Mouse (Mus musculus): ENCODE results near the gene Gprc6a. TPM values are rescaled to one million over a fixed set of nuclear protein-coding genes. Genes with fewer than 3 reads are reported as not detected.

Gprc6a gene
- polyA plus RNA-seq, 2 experiments, result not detected

DNA sequence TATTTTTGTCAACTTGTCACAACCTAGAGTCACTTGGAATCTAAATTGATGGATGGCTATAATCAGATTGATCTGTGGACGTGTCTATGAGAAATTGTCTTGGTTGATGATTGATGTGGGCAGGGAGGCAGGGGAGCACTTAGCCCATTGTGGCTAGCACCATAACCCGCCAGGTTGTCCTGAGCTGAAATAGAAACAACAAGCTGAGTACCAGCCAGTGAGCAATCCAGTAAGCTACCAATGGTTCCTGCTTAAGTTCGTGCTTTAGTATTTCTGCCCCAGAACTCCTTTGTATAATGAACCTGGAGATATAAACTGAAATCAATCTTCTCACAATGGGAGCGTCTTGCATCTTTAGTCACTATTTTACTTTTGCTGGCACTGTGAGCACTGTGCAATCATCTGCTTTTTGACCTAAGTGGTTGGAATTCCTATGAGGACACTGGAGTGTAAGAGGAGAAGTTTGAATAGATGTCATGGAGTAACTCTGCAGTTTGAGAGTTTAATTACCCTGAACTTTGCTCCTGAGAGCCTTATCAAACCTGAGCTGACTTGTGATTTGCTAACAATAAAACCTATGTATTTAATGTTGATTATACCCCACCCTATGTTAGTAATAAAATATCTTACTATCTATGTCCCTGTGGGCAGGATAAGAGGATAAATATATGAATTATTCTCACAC, 21.4 kb downstream of the Gprc6a start:
- Histone ChIP-seq H3K27ac (no peak overlapping the region), H3K4me3 (ENCODE audit: insufficient read depth in 1 of 2, low read depth in 2 of 2, low read length in 2 of 2) (no peak overlapping the region), H3K9me3 (ENCODE audit: control insufficient read depth, low read length) (no peaks in the 10 kb centered on the region), H3K9ac (replicated peaks) (no peak overlapping the region), H3K4me1 (replicated peaks; ENCODE audit: control insufficient read depth in 2 of 2, insufficient read depth in 2 of 2, low read length in 1 of 2) (no peaks in the 10 kb centered on the region), H3K4me2 (ENCODE audit: low read depth) (no peak overlapping the region), H3K27me3 (ENCODE audit: control insufficient read depth, insufficient read depth, low read length) (no peaks in the 10 kb centered on the region), H3K36me3 (replicated peaks; ENCODE audit: control insufficient read depth, insufficient read depth, low read depth) (no peaks in the 10 kb centered on the region)
- WGBS (ENCODE audit: insufficient replicate concordance), result 40% methylated on average over 4 of the region's 4 CpGs
- ATAC-seq (ENCODE audit: insufficient read depth), result no peak
- DNase-seq (ENCODE audit: low read depth in 3 of 3, low spot score in 3 of 3), result no peak
- TF ChIP-seq CTCF (IDR thresholded peaks at IDR 0.05; ENCODE audit: low read depth), result no peak
- TF ChIP-seq EP300 (IDR thresholded peaks at IDR 0.05; ENCODE audit: low read depth), result no peak

- no peak overlapping the region for H3K27ac ChIP-seq
- no peaks in the 10 kb centered on the region for H3K36me3 ChIP-seq (replicated peaks; ENCODE audit: control insufficient read depth, insufficient read depth, low read depth)
- TF ChIP-seq EP300 (IDR thresholded peaks at IDR 0.05; ENCODE audit: low read depth) (no peak), CTCF (IDR thresholded peaks at IDR 0.05; ENCODE audit: low read depth) (no peak)
- 55% methylated on average over 9 of the region's 9 CpGs for WGBS (ENCODE audit: insufficient replicate concordance)
- ATAC-seq (ENCODE audit: insufficient read depth) (no peak), DNase-seq (ENCODE audit: low read depth in 3 of 3, low spot score in 3 of 3) (no peak)
- no peak overlapping the region for H3K9ac ChIP-seq (replicated peaks)
- H3K4me1 ChIP-seq (replicated peaks; ENCODE audit: control insufficient read depth in 2 of 2, insufficient read depth in 2 of 2, low read length in 1 of 2), result no peaks in the 10 kb centered on the region
- H3K9me3 ChIP-seq (ENCODE audit: control insufficient read depth, low read length), result no peaks in the 10 kb centered on the region
- no peaks in the 10 kb centered on the region for H3K27me3 ChIP-seq (ENCODE audit: control insufficient read depth, insufficient read depth, low read length)
- H3K4me2 ChIP-seq (ENCODE audit: low read depth), result no peak overlapping the region
- no peak overlapping the region for H3K4me3 ChIP-seq (ENCODE audit: insufficient read depth in 1 of 2, low read depth in 2 of 2, low read length in 2 of 2)
Observed at GRCm38 (mm10) chr10:51596928-51597635, 34.2 kb downstream of the Gprc6a start.

DNA sequence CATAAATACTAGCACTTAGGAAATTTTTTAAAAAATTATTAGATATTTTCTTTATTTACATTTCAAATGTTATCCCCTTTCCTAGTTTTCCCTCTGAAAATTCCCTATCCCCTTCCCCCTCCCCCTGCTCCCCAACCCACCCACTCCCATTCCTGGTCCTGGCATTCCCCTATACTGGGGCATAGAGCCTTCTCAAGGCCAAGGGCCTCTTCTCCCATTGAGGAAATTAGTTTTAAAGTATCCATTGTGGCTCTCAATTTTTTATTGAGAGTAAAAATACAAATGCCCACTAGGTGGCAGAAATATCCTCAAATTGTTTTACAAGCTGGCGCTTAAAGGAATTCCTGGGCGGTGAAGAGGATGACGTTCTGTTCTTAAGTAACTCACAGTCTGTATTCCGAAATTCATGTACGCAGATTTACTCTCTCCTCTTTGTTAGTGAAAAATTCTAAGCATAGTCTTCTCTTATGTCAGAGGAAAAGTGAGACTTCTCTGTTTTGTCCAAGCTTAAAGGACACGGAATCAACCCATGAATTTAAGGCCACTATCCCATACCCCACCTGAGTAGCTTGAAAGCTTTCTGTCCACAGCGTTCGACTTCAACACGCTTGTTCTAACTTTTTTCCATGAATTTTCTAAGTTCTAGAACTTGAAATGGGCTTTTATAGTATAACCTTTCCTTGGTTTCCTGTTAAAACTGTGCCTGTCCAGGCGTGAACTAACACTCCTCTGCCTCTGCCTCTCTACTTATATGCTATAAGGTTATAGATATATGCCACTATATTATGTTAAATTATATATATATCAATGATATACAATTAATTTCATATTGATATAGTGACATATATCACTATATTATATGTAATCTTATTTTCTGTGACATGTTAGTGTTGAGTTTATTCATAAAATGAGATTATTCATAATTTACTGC, 36.0 kb downstream of the Gprc6a start:
- Histone ChIP-seq H3K9ac (replicated peaks) (no peak overlapping the region), H3K4me3 (ENCODE audit: insufficient read depth in 1 of 2, low read depth in 2 of 2, low read length in 2 of 2) (no peak overlapping the region), H3K36me3 (replicated peaks; ENCODE audit: control insufficient read depth, insufficient read depth, low read depth) (no peaks in the 10 kb centered on the region), H3K4me1 (replicated peaks; ENCODE audit: control insufficient read depth in 2 of 2, insufficient read depth in 2 of 2, low read length in 1 of 2) (no peaks in the 10 kb centered on the region), H3K9me3 (ENCODE audit: control insufficient read depth, low read length) (no peaks in the 10 kb centered on the region), H3K4me2 (ENCODE audit: low read depth) (no peak overlapping the region), H3K27me3 (ENCODE audit: control insufficient read depth, insufficient read depth, low read length) (no peaks in the 10 kb centered on the region; the same call in none of the 2 replicates), H3K27ac (no peak overlapping the region)
- WGBS (ENCODE audit: insufficient replicate concordance), result 30% methylated on average over 10 of the region's 10 CpGs
- DNase-seq (ENCODE audit: low read depth in 3 of 3, low spot score in 3 of 3) (peak in 2 of 3 experiments; percentile 4 to 13), ATAC-seq (ENCODE audit: insufficient read depth) (no peak)
- TF ChIP-seq EP300 (IDR thresholded peaks at IDR 0.05; ENCODE audit: low read depth) (no peak), CTCF (IDR thresholded peaks at IDR 0.05; ENCODE audit: low read depth) (peak; percentile 22; the same call in 1 of the 2 replicates)

DNA sequence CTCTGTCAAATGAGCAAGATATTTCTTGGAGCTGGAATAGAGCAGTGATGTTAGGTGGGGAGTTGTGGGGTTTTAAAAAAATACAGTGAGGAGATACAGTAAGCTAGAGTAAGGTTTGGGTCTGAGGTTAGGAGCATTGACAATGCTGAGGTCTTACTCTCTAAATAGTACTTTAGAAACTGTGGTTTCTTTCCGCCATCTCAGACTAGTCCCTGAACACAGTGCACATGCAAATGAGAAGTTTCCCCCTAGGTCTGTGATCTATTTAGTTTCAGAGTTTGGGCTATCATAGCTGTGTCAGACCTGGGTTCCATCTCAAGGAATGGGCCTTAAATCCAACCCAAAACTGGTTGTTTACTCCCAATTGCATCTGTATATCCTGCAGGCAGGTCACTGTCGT, 39.7 kb downstream of the Gprc6a start:
- Histone ChIP-seq H3K27me3 (ENCODE audit: control insufficient read depth, insufficient read depth, low read length) (no peaks in the 10 kb centered on the region; the same call in none of the 2 replicates), H3K27ac (no peak overlapping the region), H3K4me2 (ENCODE audit: low read depth) (no peak overlapping the region), H3K9me3 (ENCODE audit: control insufficient read depth, low read length) (no peaks in the 10 kb centered on the region), H3K4me3 (ENCODE audit: insufficient read depth in 1 of 2, low read depth in 2 of 2, low read length in 2 of 2) (no peak overlapping the region), H3K9ac (replicated peaks) (no peak overlapping the region), H3K4me1 (replicated peaks; ENCODE audit: control insufficient read depth in 2 of 2, insufficient read depth in 2 of 2, low read length in 1 of 2) (no peaks in the 10 kb centered on the region), H3K36me3 (replicated peaks; ENCODE audit: control insufficient read depth, insufficient read depth, low read depth) (no peaks in the 10 kb centered on the region)
- no peak for TF ChIP-seq CTCF (IDR thresholded peaks at IDR 0.05; ENCODE audit: low read depth)
- TF ChIP-seq EP300 (IDR thresholded peaks at IDR 0.05; ENCODE audit: low read depth), result no peak
- no peak for ATAC-seq (ENCODE audit: insufficient read depth)
- no peak for DNase-seq (ENCODE audit: low read depth in 3 of 3, low spot score in 3 of 3)
- WGBS (ENCODE audit: insufficient replicate concordance), result 55% methylated on average over 2 of the region's 2 CpGs

Measured in liver, embryonic 14.5 days (tissue).